Mouse (Mus musculus): ENCODE results near the gene Hoxb1. TPM values are rescaled to one million over a fixed set of nuclear protein-coding genes. Genes with fewer than 3 reads are reported as not detected.

Hoxb1 gene
- polyA plus RNA-seq (2015; fragmentation: Nextera tagmentation; extraction: Ambion mirVana) = 0.24 TPM in 1 of 2 replicates, not detected in the other

GRCm38 (mm10) chr11:96365441-96366091 is at the start of gene Hoxb1:
Gene Hoxb1, plus strand, starts transcription at chr11:96365752.
- Histone ChIP-seq H3K27ac (ENCODE audit: low read length) (no peak within 1 kb of the TSS), H3K9ac (ENCODE audit: low read length) (peak within 1 kb of the TSS; percentile 9; the same call in 1 of the 2 replicates), H3K27me3 (ENCODE audit: control insufficient read depth, insufficient read depth, low read length) (peaks cover 28% of the 10 kb centered on the region; the same call in 1 of the 2 replicates), H3K4me2 (ENCODE audit: low read depth, low read length) (peak within 1 kb of the TSS; percentile 10), H3K4me3 (replicated peaks; ENCODE audit: low read length) (peak within 1 kb of the TSS; percentile 22), H3K36me3 (ENCODE audit: control insufficient read depth, insufficient read depth, low read length) (no peaks in the 10 kb centered on the region), H3K4me1 (ENCODE audit: control insufficient read depth, insufficient read depth, low read length) (0 out of 2 replicates have a peak, but pooled peaks cover 5% of the 10 kb centered on the region), H3K9me3 (replicated peaks; ENCODE audit: control insufficient read depth, low read length) (no peaks in the 10 kb centered on the region)
- no peak for ATAC-seq (ENCODE audit: insufficient read depth, low FRiP score)
- WGBS = 28% methylated on average over 26 of the region's 26 CpGs

DNA sequence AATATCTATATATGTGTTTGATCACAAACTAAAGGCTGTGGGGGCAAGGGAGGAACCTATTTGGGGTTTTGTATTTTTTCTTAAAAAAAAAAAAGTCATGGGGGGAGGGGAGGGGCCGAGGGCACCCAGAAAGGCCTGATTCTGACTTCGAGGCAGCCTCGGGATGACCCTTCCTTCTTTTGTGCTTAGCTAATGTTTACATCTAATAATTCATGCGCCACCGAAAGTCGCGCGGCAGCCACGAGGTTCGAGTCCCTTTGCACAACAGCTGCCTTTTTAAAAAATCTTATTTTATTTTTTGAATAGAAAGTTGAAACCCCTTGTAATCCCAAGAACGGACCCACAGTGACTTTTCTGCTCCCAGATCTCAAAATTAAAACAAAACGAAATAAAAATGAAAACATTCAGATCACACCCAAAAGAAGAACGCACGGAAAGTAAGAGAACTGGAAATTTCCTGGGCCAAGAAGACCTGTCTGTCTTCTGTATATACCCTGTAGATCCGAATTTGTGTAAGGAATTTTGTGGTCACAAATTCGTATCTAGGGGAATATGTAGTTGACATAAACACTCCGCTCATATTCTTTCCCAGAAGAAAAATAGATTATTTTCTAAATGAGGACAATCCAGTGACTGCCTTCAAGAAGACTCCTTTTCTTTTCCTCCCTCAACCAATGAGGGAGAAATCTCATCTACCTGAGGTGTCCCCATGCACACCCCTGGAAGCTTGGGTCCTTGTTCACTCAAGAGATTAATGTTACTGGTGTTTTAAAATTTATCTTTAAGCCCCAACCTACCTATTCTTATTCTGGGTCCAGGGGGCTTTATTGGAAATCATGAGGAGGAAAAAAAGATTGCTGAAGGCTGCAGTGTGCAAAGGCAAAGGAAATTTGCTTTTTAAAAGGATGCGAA is 48.6 kb upstream of the Hoxb1 start:
- peak overlapping the region; percentile 63 for H3K4me3 ChIP-seq (replicated peaks; ENCODE audit: low read length)
- no peaks in the 10 kb centered on the region for H3K9me3 ChIP-seq (replicated peaks; ENCODE audit: control insufficient read depth, low read length)
- H3K36me3 ChIP-seq (ENCODE audit: control insufficient read depth, insufficient read depth, low read length) = no peaks in the 10 kb centered on the region
- peak overlapping the region; percentile 87 for H3K4me2 ChIP-seq (ENCODE audit: low read depth, low read length)
- H3K27me3 ChIP-seq (ENCODE audit: control insufficient read depth, insufficient read depth, low read length) = no peaks in the 10 kb centered on the region; the same call in 1 of the 2 replicates
- H3K4me1 ChIP-seq (ENCODE audit: control insufficient read depth, insufficient read depth, low read length) = peaks cover 6% of the 10 kb centered on the region; the same call in 1 of the 2 replicates
- WGBS = 13% methylated on average over 18 of the region's 18 CpGs
- H3K27ac ChIP-seq (ENCODE audit: low read length) = peak overlapping the region; percentile 88; the same call in 1 of the 2 replicates
- peak overlapping the region; percentile 88 for H3K9ac ChIP-seq (ENCODE audit: low read length)
- no peak for ATAC-seq (ENCODE audit: insufficient read depth, low FRiP score)

- Histone ChIP-seq H3K27me3 (ENCODE audit: control insufficient read depth, insufficient read depth, low read length) (no peaks in the 10 kb centered on the region; the same call in 1 of the 2 replicates), H3K27ac (ENCODE audit: low read length) (peak within 1 kb of the TSS; percentile 98), H3K4me3 (replicated peaks; ENCODE audit: low read length) (peak within 1 kb of the TSS; percentile 63), H3K9ac (ENCODE audit: low read length) (peak within 1 kb of the TSS; percentile 88), H3K4me1 (ENCODE audit: control insufficient read depth, insufficient read depth, low read length) (peaks cover 5% of the 10 kb centered on the region; the same call in 1 of the 2 replicates), H3K4me2 (ENCODE audit: low read depth, low read length) (peak within 1 kb of the TSS; percentile 87), H3K36me3 (ENCODE audit: control insufficient read depth, insufficient read depth, low read length) (no peaks in the 10 kb centered on the region), H3K9me3 (replicated peaks; ENCODE audit: control insufficient read depth, low read length) (no peaks in the 10 kb centered on the region)
- WGBS = 7% methylated on average over 28 of the region's 28 CpGs
- no peak for ATAC-seq (ENCODE audit: insufficient read depth, low FRiP score)
Observed at GRCm38 (mm10) chr11:96317608-96318367, 47.8 kb upstream of the Hoxb1 start, which contains the start of gene Hoxb4. Gene Hoxb4, plus strand, starts transcription at chr11:96318267.

- Histone ChIP-seq H3K4me2 (ENCODE audit: low read depth, low read length) (peak overlapping the region; percentile 87), H3K4me3 (replicated peaks; ENCODE audit: low read length) (peak overlapping the region; percentile 63), H3K27ac (ENCODE audit: low read length) (peak overlapping the region; percentile 98), H3K4me1 (ENCODE audit: control insufficient read depth, insufficient read depth, low read length) (0 out of 2 replicates have a peak, but pooled peaks cover 3% of the 10 kb centered on the region), H3K27me3 (ENCODE audit: control insufficient read depth, insufficient read depth, low read length) (no peaks in the 10 kb centered on the region; the same call in 1 of the 2 replicates), H3K9ac (ENCODE audit: low read length) (peak overlapping the region; percentile 88), H3K9me3 (replicated peaks; ENCODE audit: control insufficient read depth, low read length) (no peaks in the 10 kb centered on the region), H3K36me3 (ENCODE audit: control insufficient read depth, insufficient read depth, low read length) (no peaks in the 10 kb centered on the region)
- ATAC-seq (ENCODE audit: insufficient read depth, low FRiP score) = peak; percentile 78
- under 1% methylated on average over 45 of the region's 45 CpGs for WGBS
Observed at GRCm38 (mm10) chr11:96318368-96319070, 47.0 kb upstream of the Hoxb1 start.

DNA sequence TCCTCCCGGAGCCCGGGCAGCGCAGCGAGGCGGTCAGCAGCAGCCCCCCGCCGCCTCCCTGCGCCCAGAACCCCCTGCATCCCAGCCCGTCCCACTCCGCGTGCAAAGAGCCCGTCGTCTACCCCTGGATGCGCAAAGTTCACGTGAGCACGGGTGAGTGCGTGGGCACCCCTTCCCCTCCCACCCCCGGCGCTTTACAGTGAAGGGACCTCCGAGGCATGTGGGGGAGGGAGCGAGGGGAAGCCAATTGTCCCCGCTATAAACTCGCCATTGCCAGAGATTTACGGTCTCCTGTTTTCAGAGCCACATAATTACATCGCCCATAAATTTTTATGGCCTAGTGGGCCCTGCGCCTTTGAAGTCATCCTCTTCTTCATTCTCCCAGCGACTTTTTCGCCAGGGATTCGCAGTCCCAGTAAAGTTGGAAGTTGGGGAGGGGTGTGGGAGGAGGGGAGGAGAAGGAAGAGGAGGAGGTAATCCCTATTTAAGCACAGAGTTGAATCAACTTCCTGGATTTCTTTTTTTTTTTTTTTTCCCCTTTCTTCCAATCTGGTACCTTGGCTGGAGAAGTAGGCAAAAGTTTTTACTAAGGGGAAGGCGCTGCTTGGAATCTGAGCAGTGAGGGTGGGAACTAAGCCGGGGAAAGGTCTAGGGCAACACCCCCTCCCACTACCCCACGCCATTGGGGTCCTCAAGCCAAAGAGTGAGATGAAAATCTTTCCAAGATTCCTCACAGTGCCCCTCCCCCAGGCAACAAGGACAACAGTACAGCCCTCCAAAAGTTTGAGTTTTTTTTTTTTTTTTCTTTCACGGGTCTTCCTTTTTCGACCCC is 46.3 kb upstream of the Hoxb1 start:
- under 1% methylated on average over 34 of the region's 34 CpGs for WGBS
- H3K27me3 ChIP-seq (ENCODE audit: control insufficient read depth, insufficient read depth, low read length) = no peaks in the 10 kb centered on the region; the same call in 1 of the 2 replicates
- no peaks in the 10 kb centered on the region for H3K9me3 ChIP-seq (replicated peaks; ENCODE audit: control insufficient read depth, low read length)
- H3K27ac ChIP-seq (ENCODE audit: low read length) = peak overlapping the region; percentile 98
- H3K4me3 ChIP-seq (replicated peaks; ENCODE audit: low read length) = peak overlapping the region; percentile 63
- H3K9ac ChIP-seq (ENCODE audit: low read length) = peak overlapping the region; percentile 88
- H3K36me3 ChIP-seq (ENCODE audit: control insufficient read depth, insufficient read depth, low read length) = no peaks in the 10 kb centered on the region
- 0 out of 2 replicates have a peak, but pooled peaks cover 3% of the 10 kb centered on the region for H3K4me1 ChIP-seq (ENCODE audit: control insufficient read depth, insufficient read depth, low read length)
- peak overlapping the region; percentile 65 for H3K4me2 ChIP-seq (ENCODE audit: low read depth, low read length)
- ATAC-seq (ENCODE audit: insufficient read depth, low FRiP score) = peak; percentile 32; the same call in 1 of the 2 replicates

GRCm38 (mm10) chr11:96319910-96320309 is 45.6 kb upstream of the Hoxb1 start:
- Histone ChIP-seq H3K9ac (ENCODE audit: low read length) (peak overlapping the region; percentile 88), H3K4me1 (ENCODE audit: control insufficient read depth, insufficient read depth, low read length) (0 out of 2 replicates have a peak, but pooled peaks cover 3% of the 10 kb centered on the region), H3K36me3 (ENCODE audit: control insufficient read depth, insufficient read depth, low read length) (no peaks in the 10 kb centered on the region), H3K9me3 (replicated peaks; ENCODE audit: control insufficient read depth, low read length) (no peaks in the 10 kb centered on the region), H3K4me3 (replicated peaks; ENCODE audit: low read length) (peak overlapping the region; percentile 63), H3K4me2 (ENCODE audit: low read depth, low read length) (peak overlapping the region; percentile 65), H3K27me3 (ENCODE audit: control insufficient read depth, insufficient read depth, low read length) (no peaks in the 10 kb centered on the region; the same call in 1 of the 2 replicates), H3K27ac (ENCODE audit: low read length) (peak overlapping the region; percentile 98)
- ATAC-seq (ENCODE audit: insufficient read depth, low FRiP score) = peak; percentile 2; the same call in 1 of the 2 replicates
- under 1% methylated on average over 29 of the region's 29 CpGs for WGBS

DNA sequence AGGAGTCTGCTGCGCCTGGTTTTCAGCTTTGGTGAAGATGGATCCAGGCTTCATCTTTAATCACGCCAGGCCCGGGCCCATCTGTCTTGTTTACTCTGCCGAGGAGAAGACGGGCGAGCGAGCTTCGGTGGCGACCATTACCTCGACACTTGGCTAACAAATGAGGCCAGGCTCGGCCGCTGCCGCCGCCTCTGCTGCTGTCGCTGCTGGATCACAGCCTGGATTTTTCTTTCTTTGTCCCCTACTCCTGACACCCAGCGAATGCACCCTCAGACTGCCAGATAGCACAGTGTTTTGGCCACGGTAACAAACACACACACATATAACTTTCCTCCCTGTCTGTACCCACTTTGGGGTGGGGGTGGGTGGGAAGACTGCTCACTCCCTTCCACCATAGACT is 44.9 kb upstream of the Hoxb1 start:
- no peaks in the 10 kb centered on the region; the same call in 1 of the 2 replicates for H3K27me3 ChIP-seq (ENCODE audit: control insufficient read depth, insufficient read depth, low read length)
- 0 out of 2 replicates have a peak, but pooled peaks cover 3% of the 10 kb centered on the region for H3K4me1 ChIP-seq (ENCODE audit: control insufficient read depth, insufficient read depth, low read length)
- H3K27ac ChIP-seq (ENCODE audit: low read length) = peak overlapping the region; percentile 98
- H3K4me3 ChIP-seq (replicated peaks; ENCODE audit: low read length) = peak overlapping the region; percentile 63
- no peaks in the 10 kb centered on the region for H3K9me3 ChIP-seq (replicated peaks; ENCODE audit: control insufficient read depth, low read length)
- WGBS = 15% methylated on average over 17 of the region's 17 CpGs
- H3K4me2 ChIP-seq (ENCODE audit: low read depth, low read length) = peak overlapping the region; percentile 65
- peak overlapping the region; percentile 88 for H3K9ac ChIP-seq (ENCODE audit: low read length)
- no peaks in the 10 kb centered on the region for H3K36me3 ChIP-seq (ENCODE audit: control insufficient read depth, insufficient read depth, low read length)
- ATAC-seq (ENCODE audit: insufficient read depth, low FRiP score) = no peak

Data from stomach, embryonic 16.5 days (tissue).